Mouse (Mus musculus): Measurements from ENCODE around the gene Gnat1.

Gnat1 gene

DNA sequence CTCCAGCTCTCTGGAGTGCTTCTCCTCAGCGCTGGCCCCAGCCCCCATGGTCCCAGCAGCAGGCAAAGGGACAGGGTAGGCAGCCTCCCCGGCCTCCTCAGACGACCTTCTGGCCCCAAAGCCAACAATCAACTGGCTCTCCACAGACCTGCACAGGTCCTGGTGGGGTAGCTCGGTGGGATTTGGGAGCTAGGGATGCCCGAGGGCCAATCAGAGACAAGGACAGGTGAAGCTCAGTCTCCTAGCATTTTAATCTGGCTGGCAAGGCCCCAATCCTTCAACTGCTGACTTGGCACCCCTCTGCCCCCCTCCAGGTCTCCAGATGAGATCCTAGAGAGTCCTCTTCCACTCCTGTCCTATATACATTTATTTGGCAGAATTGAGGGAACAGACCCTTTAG, at the start of gene Gnat1:
Gene Gnat1, minus strand, starts transcription at position 212 of the 400 bp plus-strand sequence.
- no peak for DNase-seq (ENCODE audit: low spot score)

DNA sequence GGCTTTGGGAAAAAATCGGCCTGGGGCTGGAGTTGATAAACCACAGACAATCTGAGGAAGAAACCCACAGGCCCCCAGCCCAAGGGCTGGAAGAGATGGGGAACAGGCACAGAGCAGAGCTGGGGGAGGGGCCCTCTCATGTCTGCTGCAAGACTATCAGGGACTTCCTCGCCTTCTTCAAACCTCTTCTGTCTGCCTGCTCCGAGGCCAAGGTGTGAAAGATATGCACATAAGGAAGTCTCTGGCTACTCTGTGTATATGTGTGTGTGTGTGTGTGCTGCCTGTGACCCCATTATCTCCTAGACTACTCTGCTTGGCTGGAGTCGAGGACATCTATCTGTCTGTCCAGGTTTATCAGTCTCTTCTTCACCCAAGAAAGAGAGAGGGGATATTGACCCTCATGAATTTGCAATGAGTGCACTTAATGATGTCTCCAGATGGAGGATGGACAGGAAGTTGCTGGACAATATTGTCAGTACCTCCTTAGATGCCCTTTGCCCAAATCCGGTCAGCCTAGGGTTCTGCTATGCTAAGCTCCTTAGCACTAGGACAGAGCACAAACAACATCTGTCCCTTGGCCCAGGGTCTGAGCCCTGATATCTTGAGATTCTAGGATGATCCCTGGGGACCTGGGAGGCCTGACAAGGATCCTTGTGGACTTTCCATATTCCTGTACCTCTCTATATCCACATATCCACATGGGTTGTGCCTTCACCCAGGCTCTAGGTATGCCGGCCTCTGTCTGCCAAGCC, 49.6 kb upstream of the Gnat1 start:
- DNase-seq (ENCODE audit: low spot score): no peak

DNA sequence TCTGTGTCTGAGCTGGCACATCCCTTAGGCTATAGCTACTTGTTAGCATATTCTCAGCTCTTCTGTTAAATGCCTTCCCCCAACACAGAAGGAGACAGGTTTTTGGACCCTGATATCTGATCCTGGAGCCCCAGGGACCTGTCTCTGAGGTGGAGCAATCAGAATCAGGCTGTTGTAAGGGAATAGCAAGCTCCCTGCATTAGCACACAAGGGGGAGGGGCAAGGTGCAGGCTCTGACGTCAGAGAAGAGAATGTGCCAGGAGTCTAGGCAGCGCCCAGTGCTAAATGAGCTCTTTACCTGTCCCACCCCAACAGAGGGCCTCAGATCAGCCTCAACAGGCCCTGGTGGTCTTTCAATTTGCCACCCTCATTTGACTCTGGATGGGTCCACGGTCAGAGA, 47.5 kb upstream of the Gnat1 start:
- DNase-seq (ENCODE audit: low spot score): no peak

DNA sequence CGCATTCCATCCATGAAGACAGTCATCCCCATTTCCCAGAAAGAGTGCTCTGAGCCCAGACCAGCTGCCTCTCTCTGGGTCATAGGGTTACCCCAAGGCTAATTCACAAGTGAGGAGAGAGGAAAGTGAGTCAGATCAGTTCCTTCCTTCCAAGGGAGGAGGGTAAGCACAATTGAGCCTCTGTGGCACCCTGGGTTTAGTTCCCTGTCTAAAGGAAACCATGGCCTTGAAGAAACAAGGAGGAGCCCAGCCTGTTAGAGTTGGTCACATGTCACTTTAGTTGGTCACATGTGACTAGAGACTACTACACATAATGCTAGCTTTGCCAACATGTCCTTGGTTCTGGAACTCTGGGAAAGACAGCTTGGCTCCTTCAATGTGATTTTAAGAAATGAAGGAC, 45.3 kb upstream of the Gnat1 start:
- no peak for DNase-seq (ENCODE audit: low spot score)

DNA sequence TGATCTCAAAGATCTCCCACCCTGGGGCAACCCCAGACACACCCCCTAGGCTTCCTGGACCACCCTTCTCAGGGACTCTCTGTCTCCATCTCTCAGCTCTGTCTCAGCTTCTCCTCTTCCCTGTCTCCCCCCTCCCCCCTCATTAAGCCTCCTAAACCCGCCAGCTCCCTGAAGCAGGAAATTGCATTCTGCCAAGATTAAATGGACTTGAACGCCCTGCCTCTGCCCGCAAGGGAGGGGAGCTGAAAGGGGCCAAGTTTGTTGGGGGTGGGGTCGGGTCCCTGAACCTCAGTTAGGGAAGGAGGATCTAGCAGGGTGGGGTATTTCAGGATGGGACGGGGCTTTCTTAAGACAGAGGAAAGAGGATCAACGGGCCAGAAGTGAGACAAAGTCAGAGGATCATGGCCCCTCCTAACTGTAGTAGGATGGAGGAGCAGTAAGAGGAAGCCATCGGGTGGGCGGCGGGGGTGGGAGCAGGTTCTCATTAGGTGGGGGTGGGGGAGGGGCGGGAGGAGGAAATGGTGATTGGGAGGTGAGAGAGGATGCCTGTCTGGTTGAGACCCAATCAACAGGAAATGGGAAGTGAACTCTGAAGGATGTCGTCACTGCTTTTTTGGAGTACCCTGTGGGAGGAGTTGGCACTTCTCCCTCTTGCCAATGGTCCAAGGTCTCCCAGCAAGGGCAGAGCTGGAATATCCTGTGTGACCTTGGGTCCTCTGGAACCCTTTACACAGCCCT, 44.5 kb upstream of the Gnat1 start:
- DNase-seq (ENCODE audit: low spot score): peak; percentile 66

DNA sequence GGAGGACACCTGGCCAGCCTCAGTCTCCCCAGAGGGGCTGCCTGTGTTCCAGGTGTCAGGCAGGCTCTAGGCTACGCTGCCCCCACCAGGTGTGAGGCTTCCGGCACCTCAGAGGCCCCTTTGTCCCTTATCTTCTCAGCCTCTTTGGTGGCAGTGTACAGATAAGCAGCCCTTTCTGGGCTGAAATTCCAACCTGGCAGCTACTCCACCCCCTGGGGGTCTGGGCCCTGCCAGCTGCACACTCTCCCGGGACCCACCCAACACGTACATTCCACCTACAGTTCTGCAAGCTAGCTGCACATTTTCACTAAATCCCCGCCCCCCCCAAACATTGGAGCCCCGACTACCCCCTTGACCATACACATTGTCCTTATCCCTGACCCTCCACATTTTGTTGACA, 43.8 kb upstream of the Gnat1 start:
- no peak for DNase-seq (ENCODE audit: low spot score)

DNA sequence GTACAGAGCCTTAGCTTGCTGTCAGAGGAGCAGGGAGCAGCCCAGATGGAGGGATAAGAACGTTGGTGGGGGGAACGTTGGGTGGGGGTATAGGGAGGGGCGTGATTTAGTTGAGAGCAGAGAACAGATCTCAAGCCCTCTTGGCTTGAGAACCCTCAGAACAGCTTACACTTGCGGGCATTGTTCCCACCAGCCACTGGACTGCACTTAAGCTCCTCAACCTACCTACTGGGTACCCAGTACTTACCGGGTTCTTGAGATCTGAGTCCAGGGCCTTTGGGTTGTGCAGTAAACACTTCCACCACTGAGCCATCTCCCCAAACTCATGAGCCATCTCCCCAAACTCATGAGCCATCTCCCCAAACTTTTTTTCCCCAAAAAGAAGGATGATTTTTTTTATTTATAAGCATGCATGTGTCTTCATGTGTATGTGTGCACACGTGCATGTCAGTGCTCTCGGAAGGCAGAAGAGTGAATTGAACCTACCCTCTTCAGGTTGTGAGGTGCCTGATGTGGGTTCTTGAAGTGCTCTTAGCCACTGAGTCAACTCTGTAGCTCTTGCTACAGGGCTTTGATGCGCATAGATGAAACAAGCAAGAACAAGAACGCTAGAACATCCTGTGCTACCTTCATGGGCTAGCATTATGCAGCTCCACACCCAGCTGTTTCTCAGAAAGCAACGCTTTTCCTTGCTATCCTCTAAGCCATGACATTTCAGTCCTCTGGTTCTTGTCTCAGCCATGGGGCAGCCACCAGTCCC, 39.4 kb upstream of the Gnat1 start:
- no peak for DNase-seq (ENCODE audit: low spot score)

DNA sequence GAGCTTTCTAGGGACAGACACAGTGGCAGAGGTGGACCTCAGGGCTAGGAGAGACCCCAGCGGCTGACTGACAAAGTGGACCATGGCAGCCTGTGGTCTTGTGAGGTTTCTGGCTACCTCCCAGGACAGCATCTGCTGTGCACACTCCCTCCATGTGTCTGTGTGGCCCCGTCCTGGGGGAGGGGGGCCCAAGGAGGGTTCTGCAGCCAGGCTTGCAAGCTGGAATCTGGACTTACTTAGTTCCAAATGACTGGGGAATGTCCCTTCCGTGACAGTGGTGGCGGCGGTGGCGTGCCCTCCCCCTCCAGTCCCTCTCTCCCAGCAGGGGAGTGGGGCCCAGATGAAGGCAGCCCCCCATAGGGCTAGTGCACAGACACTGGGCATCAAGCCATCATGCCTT, 37.4 kb upstream of the Gnat1 start:
- DNase-seq (ENCODE audit: low spot score): no peak

DNA sequence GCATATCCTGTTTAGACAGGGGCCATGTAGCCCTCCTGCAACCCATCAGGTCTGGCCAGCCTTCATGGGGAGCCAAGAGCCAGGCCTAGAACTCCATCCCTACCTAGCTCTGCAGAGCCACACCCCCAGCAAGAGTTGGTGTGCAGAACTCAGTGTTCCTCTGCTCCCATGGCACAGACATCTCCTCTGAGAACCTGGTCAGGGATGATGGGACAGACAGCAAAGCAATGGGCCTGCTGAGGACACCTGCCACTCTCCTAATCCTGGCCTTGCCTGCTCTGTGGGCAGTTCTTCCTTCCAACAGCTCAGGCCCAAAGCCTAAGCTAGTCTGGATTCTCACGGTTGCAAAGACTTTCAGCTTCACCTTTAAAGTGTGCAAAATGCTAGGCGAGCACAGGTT, 36.1 kb upstream of the Gnat1 start:
- no peak for DNase-seq (ENCODE audit: low spot score)

DNA sequence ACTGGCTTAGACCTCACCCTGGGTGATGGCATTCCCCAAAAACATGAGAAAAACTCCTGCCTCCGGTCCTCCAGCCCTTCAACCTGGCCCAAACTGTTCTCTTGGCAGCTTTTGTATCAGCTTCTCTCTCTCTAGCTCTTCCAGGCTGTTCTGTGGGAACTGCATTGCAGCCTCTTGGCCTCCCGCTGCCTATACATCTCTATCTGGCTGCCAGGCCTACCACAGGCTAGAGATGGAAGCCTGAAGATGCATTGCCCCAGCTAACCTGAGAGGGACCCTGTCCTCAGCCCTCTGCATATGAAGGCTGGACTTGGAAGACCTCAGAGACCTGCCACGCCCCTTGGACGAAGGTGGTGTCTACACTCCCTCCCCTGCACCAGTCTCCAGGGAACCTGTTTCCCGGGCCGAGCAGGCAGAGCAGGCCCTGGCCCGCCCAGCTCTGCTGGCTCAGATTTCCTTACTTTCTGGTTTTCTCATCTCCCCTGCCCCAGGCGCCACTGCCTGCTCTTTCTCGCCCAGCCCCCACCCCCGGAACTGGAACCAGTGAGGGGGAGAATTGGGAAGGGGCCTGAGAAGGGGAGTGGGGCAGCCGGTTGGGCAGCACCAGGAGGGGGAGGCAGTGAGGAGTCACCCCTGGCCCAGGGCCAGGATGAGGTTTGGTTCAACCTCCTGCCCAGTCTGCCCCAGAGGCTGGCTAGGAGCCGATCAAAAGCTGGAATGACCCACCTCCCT, 34.9 kb upstream of the Gnat1 start:
- peak; percentile 53 for DNase-seq (ENCODE audit: low spot score)

DNA sequence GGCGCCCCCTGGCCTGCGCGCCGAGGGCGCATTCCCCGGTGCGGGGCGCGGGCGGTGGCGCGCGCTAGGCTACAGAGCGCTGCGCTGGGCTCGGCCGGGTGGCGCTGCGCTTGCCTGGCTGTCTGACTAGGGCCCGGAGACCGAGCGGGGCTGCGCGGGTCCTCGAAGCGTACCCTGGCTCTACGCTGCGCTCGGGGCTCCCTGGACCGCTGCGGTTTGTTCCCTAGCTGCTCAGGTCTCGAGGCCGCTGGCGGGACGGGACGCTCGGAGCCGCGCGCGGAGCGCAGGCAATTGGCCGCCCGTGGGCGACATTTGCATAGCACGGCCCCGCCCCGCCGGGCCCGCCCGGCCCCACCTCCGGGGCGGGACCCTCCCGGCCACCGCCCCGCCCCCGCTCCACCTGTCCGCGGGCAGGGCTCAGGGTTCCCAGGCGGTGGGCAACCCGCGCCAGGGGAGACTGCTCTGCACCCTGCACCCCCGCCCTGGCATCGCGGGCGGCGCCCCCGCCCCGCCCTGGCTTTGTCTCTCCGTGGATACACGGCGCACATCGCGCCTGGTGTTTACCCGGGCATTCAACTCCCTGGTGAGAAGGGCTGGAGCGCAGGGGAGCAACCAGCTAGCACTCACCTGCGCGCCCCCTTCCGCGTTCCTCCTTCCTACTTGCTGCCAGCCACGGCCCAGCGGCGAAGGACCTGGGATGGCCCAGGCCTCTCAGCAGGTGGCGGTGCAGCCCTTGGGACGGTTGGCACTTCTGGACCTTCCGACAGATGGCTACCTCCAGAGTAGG, 30.4 kb upstream of the Gnat1 start, which contains the start of gene Sema3f:
Gene Sema3f, minus strand, starts transcription at position 779 of the 787 bp plus-strand sequence.
- DNase-seq (ENCODE audit: low spot score): peak; percentile 67

DNA sequence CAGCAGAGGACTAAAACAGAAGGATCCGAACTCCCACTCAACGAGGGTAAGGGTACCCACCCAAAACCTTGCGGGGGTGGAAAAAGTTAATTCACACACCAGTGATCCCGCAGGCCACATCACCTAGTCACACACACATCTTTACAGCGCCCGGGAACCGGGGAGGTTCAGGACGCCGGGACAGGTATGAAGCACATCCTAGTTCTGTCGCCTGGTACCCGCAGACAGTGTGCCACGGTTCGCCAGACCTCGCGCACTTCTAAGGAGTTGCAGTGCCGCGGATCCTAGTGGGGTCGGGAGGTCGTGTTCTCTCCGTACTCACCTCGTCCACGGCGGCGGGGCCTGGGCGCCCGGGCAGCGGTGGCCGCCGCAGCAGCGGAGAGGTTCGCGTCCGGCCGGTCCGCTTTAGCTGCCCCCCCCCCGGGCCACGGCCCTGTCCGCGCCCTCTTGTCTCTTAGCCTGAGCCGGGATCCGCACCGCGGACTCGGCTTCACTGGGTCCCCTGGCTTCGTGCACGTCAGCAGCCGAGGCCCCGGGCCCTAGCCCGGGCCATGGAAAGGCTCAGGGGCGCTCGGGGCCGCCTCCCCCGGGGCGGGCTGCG, 29.7 kb upstream of the Gnat1 start:
- no peak for DNase-seq (ENCODE audit: low spot score)

DNA sequence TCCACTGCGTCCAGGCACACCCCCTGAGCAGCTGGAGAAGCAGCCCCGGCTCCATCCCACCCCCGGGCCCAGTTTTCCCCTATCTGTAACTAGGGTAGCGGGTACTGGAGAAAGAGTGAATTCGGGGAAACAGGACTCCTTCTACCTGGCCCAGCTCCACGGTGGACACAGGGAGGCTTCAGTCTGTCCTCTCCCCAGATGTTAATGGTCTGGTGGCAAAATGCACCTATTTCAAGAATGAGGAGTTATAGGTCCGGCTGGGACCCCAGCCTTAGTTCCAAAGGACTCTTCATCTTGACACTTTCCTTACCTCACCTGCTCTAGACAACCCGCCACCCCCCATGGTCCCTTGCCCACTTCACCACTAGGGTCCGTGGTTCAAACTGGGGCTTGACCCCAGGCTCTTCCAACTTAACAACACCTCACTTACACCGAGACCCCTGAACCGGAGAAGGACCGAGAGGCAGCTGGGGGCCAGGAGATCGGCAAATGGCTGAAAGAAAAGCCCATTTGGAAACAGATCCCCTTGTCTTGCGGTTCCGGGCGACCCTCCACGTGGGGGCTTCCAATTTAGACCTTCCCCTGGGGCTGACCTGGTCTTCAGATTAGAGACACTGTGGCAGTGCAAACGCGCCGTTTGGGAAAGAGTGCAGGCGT, 29.1 kb upstream of the Gnat1 start:
- DNase-seq (ENCODE audit: low spot score): no peak

DNA sequence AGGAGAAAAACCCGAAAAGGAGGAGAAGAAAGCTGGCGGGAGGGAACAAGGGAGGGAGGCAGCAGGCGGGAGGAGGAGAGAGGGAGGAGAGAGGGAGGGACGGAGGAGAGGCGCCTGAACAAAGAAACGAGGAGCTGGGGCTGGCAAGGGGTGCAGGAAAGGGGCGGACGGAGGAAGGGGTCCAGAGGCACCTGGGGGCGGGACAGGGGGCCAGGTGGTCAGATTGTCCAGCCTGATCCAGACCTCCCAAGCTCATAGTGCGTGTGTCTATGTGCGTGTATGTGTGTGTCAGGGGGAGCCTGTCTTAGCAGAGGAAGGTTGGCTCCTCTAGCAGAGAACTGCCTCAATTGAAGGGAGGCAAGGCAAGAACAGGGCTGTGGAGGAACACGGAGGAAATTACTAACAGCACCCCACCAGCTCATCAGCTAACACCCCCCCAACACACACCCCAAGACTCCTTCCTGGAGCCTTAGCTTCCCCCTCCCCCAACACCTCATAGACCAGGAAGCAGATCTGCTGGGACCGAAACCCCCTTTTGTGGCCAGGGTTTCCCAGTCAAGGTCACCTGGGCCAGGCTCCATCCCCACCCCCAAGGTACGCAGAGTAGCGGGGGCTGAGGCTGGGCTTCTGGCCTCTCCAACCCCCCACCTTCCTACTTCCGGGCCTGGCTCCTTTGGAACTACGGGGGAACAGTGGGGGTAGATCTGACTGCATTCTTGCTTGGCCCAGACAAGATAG, 28.4 kb upstream of the Gnat1 start:
- DNase-seq (ENCODE audit: low spot score): no peak

DNA sequence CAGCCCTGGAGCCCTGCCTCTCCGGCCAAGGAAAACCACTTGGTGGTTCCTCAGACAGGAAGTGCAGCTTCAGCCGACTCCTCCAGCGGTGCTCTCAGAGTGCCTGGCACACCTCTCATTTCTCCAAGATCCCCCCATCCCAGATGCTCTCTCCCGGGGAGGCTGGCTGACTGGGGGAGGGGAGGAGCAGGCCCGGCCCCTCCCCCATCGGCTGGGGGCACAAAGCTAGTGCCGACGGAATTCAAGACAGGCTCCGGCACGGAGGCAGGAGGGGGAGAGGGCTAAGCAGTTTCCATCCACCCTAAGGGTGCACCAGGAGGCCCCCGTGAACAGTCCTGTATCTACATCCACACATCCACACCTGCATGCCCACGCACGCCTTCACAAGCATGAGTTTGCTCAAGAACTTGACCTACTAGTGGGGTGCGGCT, 27.3 kb upstream of the Gnat1 start:
- no peak for DNase-seq (ENCODE audit: low spot score)

DNA sequence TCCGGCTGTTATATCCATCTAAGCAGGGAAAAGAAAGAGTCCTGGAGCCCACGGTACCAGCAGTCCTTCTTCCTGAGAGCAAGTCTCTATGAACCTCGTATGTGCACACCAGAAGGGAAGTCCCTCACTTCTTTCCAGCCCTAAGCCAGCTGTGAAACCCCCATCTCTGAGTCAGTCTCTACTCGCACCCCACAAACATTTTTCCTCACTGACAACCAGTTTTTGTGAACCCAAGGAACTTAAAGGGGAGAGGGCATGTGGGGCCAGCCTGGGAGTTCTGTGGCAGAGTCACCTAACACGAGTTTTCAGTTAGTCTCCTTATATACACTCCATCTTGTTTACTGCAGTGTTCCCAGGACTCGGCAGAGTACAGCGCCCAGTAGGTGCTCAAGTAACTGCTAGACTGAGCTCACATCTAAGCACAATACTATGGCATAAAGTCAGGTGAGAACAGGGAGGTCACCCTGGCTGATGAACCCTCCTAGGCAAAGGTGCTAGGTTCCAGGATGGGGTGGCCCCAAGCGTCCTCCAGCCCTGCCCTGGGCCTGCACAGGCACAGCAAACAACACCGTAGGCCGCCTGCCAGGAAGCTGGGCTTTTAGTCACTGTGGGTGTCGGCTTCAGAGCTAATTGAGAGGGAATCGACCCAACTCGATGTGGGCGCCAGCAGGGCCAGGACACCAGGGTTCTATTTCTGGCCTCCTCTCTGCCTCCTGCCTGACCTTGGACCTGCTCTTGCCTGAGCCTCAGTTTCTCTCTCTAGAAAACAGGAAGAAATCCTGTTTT, 24.0 kb upstream of the Gnat1 start:
- DNase-seq (ENCODE audit: low spot score): no peak

DNA sequence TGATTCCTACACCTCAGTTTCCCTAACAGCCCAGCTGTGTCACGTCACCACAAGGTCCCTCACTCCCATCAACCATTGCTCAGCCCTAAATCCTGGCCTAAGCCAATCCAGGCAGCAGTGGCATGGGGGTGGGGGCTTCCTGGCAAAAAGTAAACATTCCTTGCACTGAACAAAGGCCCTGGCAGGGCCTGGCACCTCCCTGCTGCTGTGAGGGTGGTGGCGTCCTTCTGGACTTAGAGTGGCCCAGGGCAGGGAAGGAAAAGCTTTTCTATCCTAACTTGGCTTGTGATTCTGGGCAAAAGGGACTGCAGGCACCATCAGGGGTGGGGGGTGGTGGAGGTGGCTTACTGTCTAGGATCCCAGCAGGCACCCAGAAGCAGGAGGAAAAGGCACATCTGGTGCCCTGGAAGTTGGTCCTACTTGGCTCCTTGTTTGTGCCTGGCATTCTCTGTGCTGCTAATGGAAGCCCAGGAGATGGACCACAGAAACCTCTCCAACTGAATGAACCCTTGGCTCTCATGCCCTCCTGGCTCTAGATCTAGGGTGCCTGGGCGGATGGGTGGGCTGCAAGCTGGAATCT, 23.2 kb upstream of the Gnat1 start:
- no peak for DNase-seq (ENCODE audit: low spot score)

DNA sequence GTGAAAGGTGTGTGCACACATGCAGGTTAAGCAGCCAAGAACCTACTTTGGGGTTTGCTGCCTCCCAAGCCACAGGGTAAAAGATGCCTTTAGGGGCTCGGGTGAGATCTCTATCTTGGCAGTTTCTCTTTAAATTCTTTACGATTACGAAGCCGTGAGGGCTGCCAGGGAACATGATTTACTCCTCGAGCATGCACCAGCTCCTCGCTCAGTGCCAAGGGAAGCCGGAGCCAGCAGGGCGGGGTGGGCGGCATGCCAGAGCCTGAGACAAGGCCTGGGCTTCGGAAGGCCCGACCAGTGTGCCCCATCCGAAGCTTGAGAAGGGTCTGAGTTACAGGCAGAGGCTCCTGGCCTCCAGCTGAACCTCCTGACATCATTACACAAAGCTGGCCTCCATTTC, 22.1 kb upstream of the Gnat1 start:
- DNase-seq (ENCODE audit: low spot score): peak; percentile 70
